Mouse (Mus musculus) ovary, postnatal 14 days (tissue): Measurements from ENCODE around the gene Atp6v0e2.
A peak's percentile ranks its signal among the peaks of the same experiment; 100 is the strongest.
"Not testable (repeated sequence)": the region's sequence is repeated elsewhere in the genome, so short reads cannot be mapped to it uniquely, and the experiment has no call there.

Source experiments
- DNase-seq: peaks from one replicate; pipeline ENCODE4 v3.0.0; 2022; ENCODE audit warnings: low spot score

Atp6v0e2 gene

DNA sequence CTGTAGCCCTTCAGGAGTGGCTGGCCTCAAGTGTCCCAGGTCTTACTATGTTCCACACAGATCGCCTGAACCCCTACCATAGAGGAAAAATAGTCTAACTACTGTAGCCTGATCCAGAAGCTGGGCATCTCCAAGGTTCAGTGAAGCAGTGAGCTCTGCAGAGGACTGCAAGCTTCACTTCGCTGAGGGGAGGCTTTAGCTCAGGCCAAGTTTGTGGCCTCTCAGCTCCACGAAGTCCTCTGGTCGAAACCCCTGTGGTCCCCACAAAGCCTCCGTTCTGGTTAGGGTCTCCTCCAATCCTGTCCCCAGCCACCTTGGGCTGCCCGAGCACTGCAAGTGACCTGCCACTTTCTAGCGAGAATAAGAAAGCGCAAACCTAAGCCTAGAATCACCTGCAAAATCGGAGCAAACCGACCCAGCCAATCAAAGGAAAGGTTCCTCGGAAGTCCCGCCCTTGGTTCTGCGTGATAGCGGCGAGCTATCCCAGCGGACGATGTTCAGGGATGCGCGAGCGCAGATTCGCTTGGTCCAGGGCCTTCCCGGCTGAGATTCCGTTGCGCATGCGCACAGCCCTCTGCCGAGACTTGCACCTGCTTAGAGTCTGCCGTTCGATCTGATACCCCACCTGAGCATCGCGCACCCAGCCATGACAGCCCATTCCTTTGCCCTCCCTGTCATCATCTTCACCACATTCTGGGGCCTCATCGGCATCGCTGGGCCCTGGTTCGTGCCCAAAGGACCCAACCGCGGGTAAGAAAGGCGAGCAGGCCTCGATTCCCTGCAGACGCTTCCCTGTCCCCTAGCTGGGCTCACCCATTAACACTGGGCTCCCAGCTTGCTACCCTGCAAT is at the start of gene Atp6v0e2:
Gene Atp6v0e2, plus strand, starts transcription at position 511 of the 850 bp plus-strand sequence.
- DNase-seq, result peak; percentile 64

- no peak for DNase-seq
Measured at GRCm38 (mm10) chr6:48487747-48488725, 49.4 kb upstream of the Atp6v0e2 start.

GRCm38 (mm10) chr6:48489741-48490140 is 47.7 kb upstream of the Atp6v0e2 start:
- no peak for DNase-seq

DNA sequence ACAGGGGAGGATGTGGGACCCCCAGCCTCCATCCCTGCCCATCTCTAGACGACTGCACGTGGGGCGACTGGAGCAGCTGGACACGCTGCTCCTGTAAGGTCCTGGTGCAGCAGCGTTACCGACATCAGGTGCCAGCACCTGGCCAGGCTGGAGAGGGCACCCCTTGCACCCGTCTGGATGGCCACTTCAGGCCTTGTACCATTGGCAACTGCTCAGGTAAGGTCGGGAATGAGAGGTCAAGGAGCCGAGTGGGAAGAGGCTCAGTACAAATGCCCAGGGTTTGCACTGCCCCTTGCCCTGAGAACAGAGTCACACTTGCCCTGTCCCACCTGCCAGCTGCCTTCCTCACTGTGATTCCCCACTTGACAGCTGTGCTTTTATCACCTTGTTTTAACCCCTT is 46.1 kb upstream of the Atp6v0e2 start:
- no peak for DNase-seq

GRCm38 (mm10) chr6:48493136-48493730 is 44.2 kb upstream of the Atp6v0e2 start:
- no peak for DNase-seq

DNA sequence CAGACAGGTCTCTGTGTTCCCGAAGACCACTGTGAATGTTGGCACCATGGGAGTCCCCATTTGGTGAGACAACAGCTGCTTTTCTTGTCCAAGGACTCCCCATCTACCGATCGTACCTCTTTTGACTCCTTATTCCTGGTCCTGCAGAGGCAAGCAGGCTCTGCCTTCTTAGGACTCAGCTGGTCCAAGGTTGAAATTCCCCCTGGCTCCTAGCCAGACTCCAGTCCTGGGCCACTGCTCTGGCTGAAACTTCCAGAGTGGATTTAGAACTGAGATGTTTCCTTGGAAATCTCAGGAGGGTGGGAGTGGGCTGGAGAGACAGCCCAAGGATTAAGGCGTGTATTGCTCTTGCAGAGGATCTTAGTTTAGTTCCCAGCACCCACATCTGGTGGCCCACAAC is 39.9 kb upstream of the Atp6v0e2 start:
- no peak for DNase-seq

GRCm38 (mm10) chr6:48503847-48504240 is 33.6 kb upstream of the Atp6v0e2 start:
- no peak for DNase-seq

GRCm38 (mm10) chr6:48504241-48504854 is 33.1 kb upstream of the Atp6v0e2 start:
- DNase-seq, result peak; percentile 63

- DNase-seq, result no peak
Measured at GRCm38 (mm10) chr6:48508087-48508486, 29.3 kb upstream of the Atp6v0e2 start.

- DNase-seq, result no peak
Measured at GRCm38 (mm10) chr6:48510426-48510825, 27.0 kb upstream of the Atp6v0e2 start.

GRCm38 (mm10) chr6:48511861-48512260 is 25.6 kb upstream of the Atp6v0e2 start:
- no peak for DNase-seq

GRCm38 (mm10) chr6:48524882-48525281 is 12.5 kb upstream of the Atp6v0e2 start:
- not testable (repeated sequence) for DNase-seq

- DNase-seq, result no peak
Measured at GRCm38 (mm10) chr6:48527901-48528300, 9.5 kb upstream of the Atp6v0e2 start.

DNA sequence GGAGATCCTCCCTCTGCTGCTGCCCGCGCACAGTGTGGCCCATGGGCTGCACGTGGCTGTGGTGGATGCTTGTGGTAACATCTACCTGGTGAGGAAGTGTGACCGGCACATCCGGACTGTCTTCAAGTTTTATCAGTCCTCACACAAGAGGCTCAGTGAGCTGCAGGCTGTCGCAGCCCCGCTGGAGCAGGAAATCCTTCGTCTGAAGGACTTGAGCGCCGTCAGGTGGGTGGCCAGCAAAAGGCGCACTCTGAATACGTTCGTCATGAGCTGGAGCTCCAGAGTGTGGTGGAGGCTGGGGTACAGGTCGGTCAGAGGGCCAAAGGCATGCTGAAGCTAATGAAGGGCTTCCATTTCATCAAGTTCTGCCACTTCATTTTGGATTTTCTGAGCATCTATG is 8.2 kb upstream of the Atp6v0e2 start:
- no peak for DNase-seq

DNA sequence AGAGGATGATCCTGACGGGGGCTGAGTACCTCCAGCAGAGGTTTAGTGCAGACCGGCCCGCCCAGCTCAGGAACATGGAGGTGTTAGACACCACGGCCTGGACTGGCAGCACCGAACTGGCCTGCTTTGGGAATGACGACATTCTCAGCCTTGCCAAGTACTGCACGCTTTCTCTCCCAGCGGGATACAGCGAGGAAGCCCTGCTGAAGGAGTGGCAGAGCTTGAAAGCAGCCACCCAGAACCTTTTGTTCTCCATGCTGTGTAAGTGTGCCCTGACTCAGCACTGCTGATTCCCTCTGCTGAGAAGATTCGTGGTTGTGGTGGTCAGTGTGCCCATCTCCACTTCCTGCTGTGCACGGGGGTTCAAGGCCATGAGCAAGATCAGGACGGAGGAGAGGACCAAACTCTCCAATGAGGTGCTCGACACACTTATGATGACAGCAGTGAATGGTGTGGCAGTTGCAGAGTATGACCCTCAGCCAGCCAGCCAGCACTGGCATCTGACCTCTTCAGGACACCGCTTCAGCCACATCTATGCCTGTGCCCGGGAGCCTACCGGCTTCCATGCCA is 7.5 kb upstream of the Atp6v0e2 start:
- DNase-seq, result no peak

GRCm38 (mm10) chr6:48530862-48531261 is 6.6 kb upstream of the Atp6v0e2 start:
- no peak for DNase-seq

DNA sequence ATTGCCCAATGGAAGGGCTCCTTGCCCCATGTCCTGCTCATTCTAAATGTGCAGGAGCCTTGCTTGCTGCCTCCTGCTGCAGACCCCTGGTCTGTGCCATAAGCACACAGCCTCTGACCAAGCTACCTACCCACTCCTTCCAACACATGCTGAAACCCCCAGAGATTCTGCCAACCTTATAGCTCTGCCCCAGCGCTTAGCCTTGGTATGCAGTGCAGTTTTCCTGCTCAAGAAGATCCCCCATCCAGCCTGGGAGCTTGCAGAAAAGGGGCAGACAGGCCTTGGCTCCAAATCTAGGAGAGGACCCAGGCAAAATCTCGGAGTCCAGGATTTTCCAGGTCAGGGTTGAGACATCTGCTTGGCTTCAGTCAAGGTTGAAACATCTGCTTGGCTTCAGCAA is 3.9 kb upstream of the Atp6v0e2 start:
- no peak for DNase-seq

DNA sequence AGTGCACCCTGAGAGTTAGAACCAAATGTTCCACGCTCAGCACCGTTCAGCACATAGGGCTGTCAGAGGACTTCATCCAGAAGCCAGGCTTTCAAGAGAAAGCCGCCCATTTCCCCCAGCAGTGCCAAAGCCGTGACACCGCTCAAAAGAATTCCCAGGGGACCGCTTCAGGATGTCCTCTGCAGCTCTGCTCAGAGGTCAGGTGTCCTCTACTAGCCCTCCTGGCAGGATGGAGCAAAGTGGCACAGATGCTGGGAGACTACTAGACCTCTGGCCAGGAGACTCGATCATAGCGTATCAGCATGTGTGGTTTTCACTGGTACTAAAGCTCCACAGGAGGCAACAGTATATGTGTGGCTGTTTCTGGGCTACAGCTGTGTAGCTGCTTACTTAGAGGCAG is 2.5 kb upstream of the Atp6v0e2 start:
- DNase-seq, result no peak

DNA sequence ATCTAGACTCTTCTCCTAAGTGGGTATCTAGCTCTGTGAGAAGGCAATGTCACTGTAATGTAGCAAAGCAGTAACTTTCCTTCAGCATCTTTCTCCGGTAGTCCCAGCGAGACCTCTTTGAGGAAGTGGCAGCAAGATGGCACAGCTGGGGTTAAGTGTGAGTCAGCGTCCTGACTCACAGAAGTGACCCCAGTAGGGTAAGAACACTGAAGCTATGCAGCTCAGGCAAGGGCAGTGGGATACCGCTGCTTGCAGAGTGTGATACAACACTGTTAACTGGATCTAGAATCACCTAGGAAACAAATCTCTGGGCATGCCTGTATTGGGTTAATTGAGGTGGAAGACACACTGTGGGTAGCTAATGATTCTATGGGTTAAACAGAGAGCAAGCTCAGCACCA is 1.3 kb upstream of the Atp6v0e2 start:
- DNase-seq, result no peak

DNA sequence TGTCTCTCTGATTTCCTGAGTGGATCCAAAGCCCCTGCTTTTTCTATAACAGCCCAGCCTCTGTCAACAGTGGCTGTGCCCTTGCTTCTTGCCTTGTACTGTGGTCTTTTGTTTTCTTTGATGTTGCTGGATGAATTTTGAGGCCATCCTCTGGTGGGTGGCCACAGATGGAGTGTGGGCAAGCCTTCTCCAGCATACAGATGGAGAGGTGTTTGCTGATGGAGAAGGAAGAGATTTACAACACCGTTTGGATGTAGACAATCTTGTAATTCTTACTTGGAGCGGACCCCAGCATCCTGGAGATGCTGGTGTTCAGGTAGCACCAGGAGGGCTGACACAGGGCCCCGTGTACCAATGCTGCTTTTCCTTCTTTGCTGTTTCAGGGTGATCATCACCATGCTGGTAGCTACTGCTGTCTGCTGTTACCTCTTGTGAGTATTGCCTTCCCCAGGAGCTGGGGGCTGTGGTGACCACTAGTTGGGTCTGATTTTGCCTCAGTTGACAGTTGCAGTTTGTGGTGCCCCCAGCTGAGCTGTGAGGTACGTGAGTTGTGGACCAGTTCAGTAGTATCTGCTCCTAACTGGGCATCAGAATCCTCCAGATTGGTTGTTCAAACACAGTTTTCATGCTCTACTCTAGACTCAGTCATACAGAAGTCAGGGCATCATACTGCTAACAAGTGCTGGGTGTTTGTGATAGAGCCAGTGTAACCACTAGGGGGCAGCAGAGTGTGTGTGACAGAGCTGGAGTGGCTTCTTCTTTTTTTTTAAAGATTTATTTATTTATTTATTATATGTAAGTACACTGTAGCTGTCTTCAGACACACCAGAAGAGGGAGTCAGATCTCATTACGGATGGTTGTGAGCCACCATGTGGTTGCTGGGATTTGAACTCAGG is 1.7 kb downstream of the Atp6v0e2 start:
- DNase-seq, result peak; percentile 74

GRCm38 (mm10) chr6:48539860-48540259 is 2.4 kb downstream of the Atp6v0e2 start:
- no peak for DNase-seq
